Mouse (Mus musculus): ENCODE measurements around the gene Rnf39. TPM values are rescaled to one million over a fixed set of nuclear protein-coding genes. Genes with fewer than 3 reads are reported as not detected.

The Rnf39 gene
- polyA plus RNA-seq, 1 experiment from 2014 or later = 48.9 TPM

DNA sequence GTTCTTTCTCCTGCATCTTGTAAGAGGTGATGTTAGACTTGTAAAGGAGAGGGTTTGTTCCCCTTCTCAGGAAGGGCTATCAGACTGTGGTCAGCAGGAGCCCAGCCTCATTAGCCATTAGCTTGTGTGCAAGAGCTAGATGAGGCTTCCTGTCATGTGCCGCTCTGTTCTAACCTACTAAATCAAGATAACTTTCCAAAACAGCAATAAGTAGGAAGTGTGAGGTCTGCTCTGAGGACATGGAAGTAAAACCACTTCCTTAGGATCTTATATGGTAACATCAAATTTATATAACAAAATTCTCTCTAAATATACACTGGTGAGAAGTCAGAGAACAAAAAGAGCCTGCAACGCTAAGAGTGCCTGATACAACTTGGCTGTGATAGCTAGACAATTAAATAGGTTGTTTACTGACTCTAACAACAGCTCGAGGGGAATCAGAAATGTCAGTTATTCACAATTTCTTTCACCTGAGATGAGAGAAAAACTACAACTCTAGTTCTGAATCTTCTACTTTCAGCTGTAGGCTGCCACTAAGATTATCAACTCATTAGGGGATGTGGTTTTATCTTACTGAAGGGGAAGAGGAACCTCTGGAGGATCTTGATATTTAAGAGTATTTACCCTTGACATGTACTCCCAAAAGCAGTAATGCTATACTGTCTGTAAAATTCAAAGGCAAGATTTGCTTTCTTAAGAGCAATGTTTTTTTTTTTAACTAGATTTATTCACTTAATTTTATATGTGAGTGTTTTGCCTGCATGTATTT, 49.8 kb downstream of the Rnf39 start:
- WGBS = 66% methylated on average over 3 of the region's 3 CpGs
- Histone ChIP-seq H3K9ac (ENCODE audit: low read length) (no peak overlapping the region), H3K4me2 (replicated peaks; ENCODE audit: low read depth) (no peak overlapping the region), H3K36me3 (ENCODE audit: control insufficient read depth, insufficient read depth, low read length) (no peaks in the 10 kb centered on the region), H3K4me1 (replicated peaks; ENCODE audit: control insufficient read depth, insufficient read depth) (0 out of 2 replicates have a peak, but pooled peaks cover 2% of the 10 kb centered on the region), H3K27ac (replicated peaks) (no peak overlapping the region), H3K9me3 (ENCODE audit: control insufficient read depth, low read length) (no peaks in the 10 kb centered on the region), H3K4me3 (ENCODE audit: low read depth, low read length) (no peak overlapping the region), H3K27me3 (ENCODE audit: control insufficient read depth, insufficient read depth, low read length) (no peaks in the 10 kb centered on the region)
- ATAC-seq (ENCODE audit: low FRiP score, low TSS enrichment) = no peak
- no peak for DNase-seq (ENCODE audit: low spot score)
- no peak for TF ChIP-seq CTCF (IDR thresholded peaks at IDR 0.05; ENCODE audit: low read depth)
- TF ChIP-seq EP300 (optimal IDR thresholded peaks at IDR 0.05) = no peak

- WGBS = 86% methylated on average over 4 of the region's 4 CpGs
Observed at GRCm38 (mm10) chr17:36993770-36994325, 51.1 kb downstream of the Rnf39 start.

GRCm38 (mm10) chr17:36994528-36994927, 51.8 kb downstream of the Rnf39 start:
- WGBS = 89% methylated on average over 2 of the region's 2 CpGs
- Histone ChIP-seq H3K9ac (ENCODE audit: low read length) (no peak overlapping the region), H3K4me3 (ENCODE audit: low read depth, low read length) (no peak overlapping the region), H3K36me3 (ENCODE audit: control insufficient read depth, insufficient read depth, low read length) (no peaks in the 10 kb centered on the region), H3K27ac (replicated peaks) (no peak overlapping the region), H3K4me1 (replicated peaks; ENCODE audit: control insufficient read depth, insufficient read depth) (no peaks in the 10 kb centered on the region), H3K9me3 (ENCODE audit: control insufficient read depth, low read length) (no peaks in the 10 kb centered on the region), H3K4me2 (replicated peaks; ENCODE audit: low read depth) (no peak overlapping the region), H3K27me3 (ENCODE audit: control insufficient read depth, insufficient read depth, low read length) (no peaks in the 10 kb centered on the region)
- DNase-seq (ENCODE audit: low spot score) (no peak), ATAC-seq (ENCODE audit: low FRiP score, low TSS enrichment) (no peak)
- TF ChIP-seq EP300 (optimal IDR thresholded peaks at IDR 0.05) = no peak
- TF ChIP-seq CTCF (IDR thresholded peaks at IDR 0.05; ENCODE audit: low read depth) = no peak

More at GRCm38 (mm10) chr17:36993770-36994325, 51.1 kb downstream of the Rnf39 start:
- DNase-seq (ENCODE audit: low spot score) (no peak), ATAC-seq (ENCODE audit: low FRiP score, low TSS enrichment) (no peak)
- 0 out of 2 replicates have a peak, but pooled peaks cover under 1% of the 10 kb centered on the region for H3K4me1 ChIP-seq (replicated peaks; ENCODE audit: control insufficient read depth, insufficient read depth)
- H3K27ac ChIP-seq (replicated peaks) = no peak overlapping the region
- TF ChIP-seq CTCF (IDR thresholded peaks at IDR 0.05; ENCODE audit: low read depth) (no peak), EP300 (optimal IDR thresholded peaks at IDR 0.05) (no peak)
- no peak overlapping the region for H3K9ac ChIP-seq (ENCODE audit: low read length)
- no peak overlapping the region for H3K4me2 ChIP-seq (replicated peaks; ENCODE audit: low read depth)
- no peak overlapping the region for H3K4me3 ChIP-seq (ENCODE audit: low read depth, low read length)
- H3K36me3 ChIP-seq (ENCODE audit: control insufficient read depth, insufficient read depth, low read length) = no peaks in the 10 kb centered on the region
- H3K27me3 ChIP-seq (ENCODE audit: control insufficient read depth, insufficient read depth, low read length) = no peaks in the 10 kb centered on the region
- no peaks in the 10 kb centered on the region for H3K9me3 ChIP-seq (ENCODE audit: control insufficient read depth, low read length)

DNA sequence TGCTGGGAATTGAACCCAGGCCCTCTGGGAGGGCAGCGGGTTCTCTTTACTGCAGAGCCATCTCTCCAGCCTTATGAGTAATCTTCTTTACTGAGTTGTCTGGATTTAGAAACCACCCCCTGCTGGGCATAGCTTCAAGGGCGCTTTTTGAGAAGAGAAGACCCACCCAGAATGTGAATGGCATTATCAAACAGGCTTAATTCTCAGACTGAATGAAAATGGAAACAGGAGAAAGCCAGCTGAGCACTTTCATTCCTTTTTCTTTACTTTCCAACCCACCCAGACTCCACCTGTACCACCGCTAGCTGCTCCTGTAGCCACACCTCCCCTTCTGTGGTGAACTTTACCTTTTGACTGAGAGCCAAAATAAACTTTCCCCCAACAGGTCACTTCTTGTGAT, 52.7 kb downstream of the Rnf39 start:
- no peak overlapping the region for H3K4me2 ChIP-seq (replicated peaks; ENCODE audit: low read depth)
- H3K4me1 ChIP-seq (replicated peaks; ENCODE audit: control insufficient read depth, insufficient read depth) = no peaks in the 10 kb centered on the region
- no peaks in the 10 kb centered on the region for H3K9me3 ChIP-seq (ENCODE audit: control insufficient read depth, low read length)
- no peak for DNase-seq (ENCODE audit: low spot score)
- no peak overlapping the region for H3K4me3 ChIP-seq (ENCODE audit: low read depth, low read length)
- no peak for ATAC-seq (ENCODE audit: low FRiP score, low TSS enrichment)
- H3K9ac ChIP-seq (ENCODE audit: low read length) = no peak overlapping the region
- H3K27ac ChIP-seq (replicated peaks) = no peak overlapping the region
- H3K27me3 ChIP-seq (ENCODE audit: control insufficient read depth, insufficient read depth, low read length) = no peaks in the 10 kb centered on the region
- no peaks in the 10 kb centered on the region for H3K36me3 ChIP-seq (ENCODE audit: control insufficient read depth, insufficient read depth, low read length)
- no peak for TF ChIP-seq EP300 (optimal IDR thresholded peaks at IDR 0.05)
- no peak for TF ChIP-seq CTCF (IDR thresholded peaks at IDR 0.05; ENCODE audit: low read depth)
- 56% methylated on average over 3 of the region's 3 CpGs for WGBS

DNA sequence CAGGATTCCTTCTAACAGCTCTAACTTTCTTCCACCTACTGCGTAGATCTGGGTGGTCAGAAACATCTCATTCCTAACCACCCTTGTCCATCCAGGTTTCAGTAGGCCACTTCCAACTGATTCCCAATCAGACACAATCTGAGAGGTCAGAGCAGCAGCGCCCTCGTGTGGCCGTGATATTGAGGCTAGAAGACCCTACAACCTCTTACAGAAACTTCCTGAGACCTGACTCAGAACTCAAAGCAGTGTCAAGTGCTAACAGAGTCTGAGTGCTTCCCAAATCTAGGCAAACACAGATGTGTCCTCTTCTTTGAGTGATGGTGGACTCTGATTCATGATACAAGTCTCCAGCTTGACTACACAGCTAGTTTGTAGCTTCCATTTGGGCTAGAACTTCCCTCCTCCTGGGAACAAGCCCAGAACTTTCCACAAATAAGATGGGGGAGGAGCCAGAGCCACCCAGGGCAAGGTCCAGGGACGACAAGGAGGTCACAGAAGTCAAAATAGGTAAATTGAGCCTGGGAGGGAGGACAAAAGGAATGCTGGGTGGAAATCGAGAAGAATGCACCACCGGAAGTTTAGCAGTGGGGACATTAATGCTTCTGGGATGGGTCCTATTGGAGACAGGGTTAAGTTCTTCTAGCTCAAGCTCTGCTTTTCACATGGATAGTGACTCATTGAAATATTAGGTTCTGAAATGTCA, 54.5 kb downstream of the Rnf39 start:
- WGBS = 26% methylated on average over 7 of the region's 7 CpGs
- no peaks in the 10 kb centered on the region for H3K9me3 ChIP-seq (ENCODE audit: control insufficient read depth, low read length)
- TF ChIP-seq EP300 (optimal IDR thresholded peaks at IDR 0.05) (no peak), CTCF (IDR thresholded peaks at IDR 0.05; ENCODE audit: low read depth) (peak; percentile 91)
- H3K27ac ChIP-seq (replicated peaks) = no peak overlapping the region
- no peaks in the 10 kb centered on the region for H3K27me3 ChIP-seq (ENCODE audit: control insufficient read depth, insufficient read depth, low read length)
- peak; percentile 78 for DNase-seq (ENCODE audit: low spot score)
- H3K9ac ChIP-seq (ENCODE audit: low read length) = no peak overlapping the region
- H3K36me3 ChIP-seq (ENCODE audit: control insufficient read depth, insufficient read depth, low read length) = no peaks in the 10 kb centered on the region
- H3K4me3 ChIP-seq (ENCODE audit: low read depth, low read length) = no peak overlapping the region
- no peak overlapping the region for H3K4me2 ChIP-seq (replicated peaks; ENCODE audit: low read depth)
- ATAC-seq (ENCODE audit: low FRiP score, low TSS enrichment) = peak; percentile 63; the same call in 1 of the 2 replicates
- H3K4me1 ChIP-seq (replicated peaks; ENCODE audit: control insufficient read depth, insufficient read depth) = no peaks in the 10 kb centered on the region

Other genes starting within 250 kb of the Rnf39 start
- gene H2-M10.5, start 170.0 kb upstream of the Rnf39 start, polyA plus RNA-seq (2015; fragmentation: Nextera tagmentation; extraction: Ambion mirVana) = not detected in 2 replicates
- not detected in 2 replicates for gene H2-M10.6, start 130.7 kb upstream of the Rnf39 start, polyA plus RNA-seq (2015; fragmentation: Nextera tagmentation; extraction: Ambion mirVana)
- gene Trim26, start 105.8 kb upstream of the Rnf39 start, polyA plus RNA-seq (2015; fragmentation: Nextera tagmentation; extraction: Ambion mirVana) = 22.9 and 24.0 TPM in 2 replicates
- gene Trim15, start 75.7 kb upstream of the Rnf39 start, polyA plus RNA-seq (2015; fragmentation: Nextera tagmentation; extraction: Ambion mirVana) = 2.0 and 2.1 TPM in 2 replicates
- gene Trim10, start 73.3 kb upstream of the Rnf39 start, polyA plus RNA-seq (2015; fragmentation: Nextera tagmentation; extraction: Ambion mirVana) = 0.28 and 0.32 TPM in 2 replicates
- 0.80 and 1.0 TPM in 2 replicates for gene Trim40, start 52.8 kb upstream of the Rnf39 start, polyA plus RNA-seq (2015; fragmentation: Nextera tagmentation; extraction: Ambion mirVana)
- 1.4 and 1.8 TPM in 2 replicates for gene Trim31, start 44.8 kb upstream of the Rnf39 start, polyA plus RNA-seq (2015; fragmentation: Nextera tagmentation; extraction: Ambion mirVana)
- 77.9 and 79.7 TPM in 2 replicates for gene Ppp1r11, start 8.8 kb downstream of the Rnf39 start, polyA plus RNA-seq (2015; fragmentation: Nextera tagmentation; extraction: Ambion mirVana)
- gene Znrd1, start 15.6 kb downstream of the Rnf39 start, polyA plus RNA-seq (2015; fragmentation: Nextera tagmentation; extraction: Ambion mirVana) = 49.4 and 58.6 TPM in 2 replicates
- 4.5 and 5.2 TPM in 2 replicates for gene Znrd1as, start 15.7 kb downstream of the Rnf39 start, polyA plus RNA-seq (2015; fragmentation: Nextera tagmentation; extraction: Ambion mirVana)
- not detected in 2 replicates for gene 2410137M14Rik, start 38.3 kb downstream of the Rnf39 start, polyA plus RNA-seq (2015; fragmentation: Nextera tagmentation; extraction: Ambion mirVana)
- gene H2-M5, start 46.6 kb downstream of the Rnf39 start, polyA plus RNA-seq (2015; fragmentation: Nextera tagmentation; extraction: Ambion mirVana) = 0.05 and 0.08 TPM in 2 replicates
- 9.9 and 10.0 TPM in 2 replicates for gene Zfp57, start 58.2 kb downstream of the Rnf39 start, polyA plus RNA-seq (2015; fragmentation: Nextera tagmentation; extraction: Ambion mirVana)
- gene Mog, start 80.5 kb downstream of the Rnf39 start, polyA plus RNA-seq (2015; fragmentation: Nextera tagmentation; extraction: Ambion mirVana) = 0.08 TPM in 1 of 2 replicates, not detected in the other
- gene Gabbr1, start 103.0 kb downstream of the Rnf39 start, polyA plus RNA-seq (2015; fragmentation: Nextera tagmentation; extraction: Ambion mirVana) = 3.8 and 4.3 TPM in 2 replicates
- not detected in 2 replicates for gene Olfr90, start 145.6 kb downstream of the Rnf39 start, polyA plus RNA-seq (2015; fragmentation: Nextera tagmentation; extraction: Ambion mirVana)
- not detected in 2 replicates for gene Olfr91, start 155.4 kb downstream of the Rnf39 start, polyA plus RNA-seq (2015; fragmentation: Nextera tagmentation; extraction: Ambion mirVana)
- not detected in 2 replicates for gene Olfr92, start 177.2 kb downstream of the Rnf39 start, polyA plus RNA-seq (2015; fragmentation: Nextera tagmentation; extraction: Ambion mirVana)
- gene Olfr93, start 218.6 kb downstream of the Rnf39 start, polyA plus RNA-seq (2015; fragmentation: Nextera tagmentation; extraction: Ambion mirVana) = not detected in 2 replicates